Mouse (Mus musculus): ENCODE measurements around the gene Kyat3. TPM values are rescaled to one million over a fixed set of nuclear protein-coding genes. Genes with fewer than 3 reads are reported as not detected.
"Not testable (repeated sequence)": the region's sequence is repeated elsewhere in the genome, so short reads cannot be mapped to it uniquely, and the experiment has no call there.

Kyat3 gene
- 10 to 100 TPM; 23.8 to 27.9 TPM for total RNA-seq (2021)

DNA sequence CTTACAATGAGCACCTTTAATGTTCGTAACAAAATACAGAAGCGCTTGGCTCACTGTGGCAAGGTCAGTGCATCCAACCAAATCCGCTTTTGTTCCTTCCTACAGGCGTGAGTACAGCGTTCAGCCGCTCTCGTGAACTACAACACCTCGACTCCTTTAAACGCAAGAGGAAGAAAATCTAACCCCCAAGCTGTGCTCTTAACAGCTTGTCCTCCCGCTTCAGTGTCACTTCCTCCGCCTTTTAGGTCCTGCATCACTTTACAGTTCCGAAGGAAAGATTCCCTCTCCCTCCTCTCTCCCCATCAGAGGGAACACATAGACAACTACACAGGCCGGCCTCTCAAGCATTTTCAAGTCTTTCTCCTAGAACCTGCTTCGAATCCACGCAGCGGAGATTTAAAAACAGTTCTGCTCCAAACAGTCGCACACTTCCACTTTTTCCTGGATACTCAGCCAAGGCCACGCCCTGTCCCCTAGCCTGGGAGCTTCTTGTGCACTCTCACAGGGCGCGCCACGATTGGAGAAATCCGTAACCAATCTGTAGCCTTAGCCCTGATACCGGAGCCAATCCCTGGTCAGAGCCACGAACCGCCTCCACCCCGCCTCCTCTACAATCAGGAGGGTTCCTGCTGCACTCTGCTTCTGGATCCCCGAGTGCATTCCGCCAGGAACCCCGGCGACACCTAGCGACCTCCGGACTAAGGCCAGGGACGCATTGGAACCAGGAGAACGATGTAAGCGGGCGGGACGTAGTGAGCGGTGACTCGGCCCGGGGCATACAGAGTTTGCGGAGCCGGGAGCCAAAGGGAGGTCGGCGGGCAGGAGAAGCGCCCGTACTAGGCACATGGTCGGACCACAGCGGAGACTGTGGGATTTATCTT, at the start of gene Kyat3:
Gene Kyat3, plus strand, starts transcription at position 610 of the 881 bp plus-strand sequence.
- intact Hi-C loops (cut with DNase I): loop anchor here (2.0 to 10.0 kb wide), 4 partner anchors 60 to 406 kb away; partner anchors contain the start of gene Gbp3
- peak; percentile 90 to 91 for DNase-seq

DNA sequence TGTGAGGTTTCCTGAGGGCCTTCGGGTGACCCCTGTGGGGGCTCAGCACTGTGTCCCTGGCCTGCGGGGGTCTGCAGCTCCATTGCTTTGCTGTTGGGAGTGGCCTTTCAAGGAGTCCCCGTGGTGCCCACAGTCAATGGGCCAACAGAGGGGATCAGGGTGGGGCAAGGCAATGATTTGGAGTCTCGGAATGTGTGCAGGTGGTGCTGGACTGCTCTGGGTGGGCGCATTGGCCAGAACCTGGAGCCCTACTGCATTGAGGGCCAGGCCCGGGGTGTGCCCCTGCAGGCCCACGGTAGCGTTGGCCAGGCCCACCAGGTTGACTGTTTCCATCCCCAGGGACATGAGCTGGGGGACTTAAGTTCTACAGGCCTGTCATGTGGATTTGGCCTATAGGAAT, 36.1 kb upstream of the Kyat3 start:
- intact Hi-C loops (cut with DNase I): no loop called here

DNA sequence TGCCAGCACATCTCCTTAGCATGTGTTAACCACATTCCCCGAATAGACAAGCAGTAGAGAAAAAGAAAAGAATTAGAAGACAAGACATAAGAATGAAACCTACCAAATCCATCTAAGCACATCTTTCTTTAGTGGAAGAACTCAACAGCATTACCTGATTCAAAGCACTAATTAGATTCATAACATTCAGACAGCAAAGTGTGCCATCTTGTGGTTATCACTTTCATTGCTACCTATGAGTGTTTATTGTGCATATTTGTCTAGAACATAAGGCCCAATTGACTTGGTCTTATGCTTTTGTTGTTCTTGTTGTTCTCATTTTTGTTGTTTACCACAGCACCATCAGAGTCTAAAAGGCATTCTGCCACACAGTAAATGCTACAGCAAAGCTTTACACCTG, 26.2 kb upstream of the Kyat3 start:
- intact Hi-C loops (cut with DNase I): no loop called here
- no peak for DNase-seq

More for the DNA sequence above, 36.1 kb upstream of the Kyat3 start:
- DNase-seq: no peak

DNA sequence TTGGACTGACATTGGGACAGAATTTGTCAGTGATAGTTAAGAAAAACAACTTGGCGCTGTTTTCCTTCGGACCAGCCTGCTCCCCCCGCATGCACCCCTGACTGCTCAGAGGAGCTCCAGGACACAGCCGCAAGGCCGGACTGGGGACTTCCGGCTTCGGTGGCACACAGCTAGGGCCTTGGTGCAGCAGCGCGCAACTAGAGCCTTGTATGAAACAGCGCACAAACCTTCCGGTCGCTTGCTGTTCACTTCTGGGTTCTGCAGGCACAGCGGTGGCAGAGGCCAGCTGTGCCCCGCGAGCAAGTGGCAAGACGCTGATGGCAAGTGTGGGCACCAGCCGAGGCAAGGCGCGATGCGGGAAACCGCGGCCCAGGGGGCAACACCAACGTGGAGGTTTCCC, 12.9 kb upstream of the Kyat3 start:
- intact Hi-C loops (cut with DNase I): no loop called here
- DNase-seq: no peak

DNA sequence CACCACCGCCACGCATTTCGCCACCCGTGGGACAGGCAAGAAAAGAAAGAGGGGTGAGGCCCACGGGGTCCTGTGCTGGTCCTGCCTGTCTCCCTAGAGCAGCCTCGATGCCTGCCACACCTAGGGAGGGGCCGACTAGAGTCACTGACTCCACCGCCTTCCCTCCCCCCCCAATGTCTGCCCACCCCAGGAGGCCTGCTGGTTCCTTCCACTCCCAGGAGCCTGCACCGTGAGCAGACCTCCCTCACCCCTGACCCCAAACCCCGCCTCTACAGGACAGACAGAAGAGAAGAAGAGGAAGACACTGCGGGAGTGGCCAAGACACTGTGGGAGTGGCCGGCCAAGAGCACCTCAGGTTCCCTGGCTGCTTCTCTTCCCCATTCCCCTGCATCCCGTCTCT, 12.5 kb upstream of the Kyat3 start:
- DNase-seq: no peak

DNA sequence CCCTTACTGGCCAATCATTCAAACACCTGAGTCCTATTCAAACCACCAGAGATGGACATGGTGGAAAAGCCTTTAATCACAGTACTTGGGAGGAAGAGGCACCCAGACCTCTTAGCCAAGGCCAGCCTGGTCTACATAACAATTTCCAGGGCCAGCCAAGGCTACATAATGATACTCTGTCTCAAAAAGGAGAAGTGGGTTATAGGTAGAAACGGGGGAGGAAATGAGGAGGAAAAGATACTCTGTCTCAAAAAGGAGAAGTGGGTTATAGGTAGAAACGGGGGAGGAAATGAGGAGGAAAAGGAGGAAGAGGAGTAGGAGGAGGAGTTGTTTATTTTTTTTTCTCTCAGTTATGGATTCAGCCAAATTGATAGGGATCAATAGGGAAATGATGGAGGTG, 4.3 kb upstream of the Kyat3 start:
- no peak for DNase-seq
- intact Hi-C loops (cut with DNase I): no loop called here

More for the DNA sequence above, 12.5 kb upstream of the Kyat3 start:
- intact Hi-C loops (cut with DNase I): no loop called here

DNA sequence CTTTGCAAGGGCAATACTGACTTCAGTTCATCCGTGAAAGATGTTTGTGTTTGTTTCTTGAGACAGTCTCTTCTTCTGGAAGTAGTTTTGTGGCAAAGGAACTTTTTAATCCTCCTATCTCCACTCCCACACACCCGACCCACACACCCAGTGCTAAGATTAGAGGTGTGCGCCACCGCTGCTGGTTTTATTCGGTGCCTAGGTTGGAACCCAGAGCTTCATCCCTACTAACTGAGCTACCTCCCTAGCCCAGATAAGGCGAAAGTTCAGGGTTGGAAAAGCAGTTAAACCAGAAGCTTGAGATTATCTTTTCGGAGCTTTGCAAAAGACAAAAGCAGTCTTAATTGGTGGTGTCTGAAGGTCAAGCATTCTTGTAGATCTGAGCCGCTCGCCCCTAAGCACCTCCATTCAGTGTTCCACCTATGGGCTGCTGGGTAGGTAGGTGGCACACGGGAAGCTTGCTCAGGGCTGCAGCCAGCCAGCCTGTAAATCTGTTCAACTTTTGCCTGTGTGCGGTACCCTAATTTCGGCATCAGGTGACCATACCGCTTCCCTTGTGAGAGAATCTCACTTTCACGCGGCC, 647 bp downstream of the Kyat3 start:
- no peak for DNase-seq
- intact Hi-C loops (cut with DNase I): loop anchor here (2.0 to 10.0 kb wide), 4 partner anchors 61 to 407 kb away; partner anchors contain the start of gene Gbp3

DNA sequence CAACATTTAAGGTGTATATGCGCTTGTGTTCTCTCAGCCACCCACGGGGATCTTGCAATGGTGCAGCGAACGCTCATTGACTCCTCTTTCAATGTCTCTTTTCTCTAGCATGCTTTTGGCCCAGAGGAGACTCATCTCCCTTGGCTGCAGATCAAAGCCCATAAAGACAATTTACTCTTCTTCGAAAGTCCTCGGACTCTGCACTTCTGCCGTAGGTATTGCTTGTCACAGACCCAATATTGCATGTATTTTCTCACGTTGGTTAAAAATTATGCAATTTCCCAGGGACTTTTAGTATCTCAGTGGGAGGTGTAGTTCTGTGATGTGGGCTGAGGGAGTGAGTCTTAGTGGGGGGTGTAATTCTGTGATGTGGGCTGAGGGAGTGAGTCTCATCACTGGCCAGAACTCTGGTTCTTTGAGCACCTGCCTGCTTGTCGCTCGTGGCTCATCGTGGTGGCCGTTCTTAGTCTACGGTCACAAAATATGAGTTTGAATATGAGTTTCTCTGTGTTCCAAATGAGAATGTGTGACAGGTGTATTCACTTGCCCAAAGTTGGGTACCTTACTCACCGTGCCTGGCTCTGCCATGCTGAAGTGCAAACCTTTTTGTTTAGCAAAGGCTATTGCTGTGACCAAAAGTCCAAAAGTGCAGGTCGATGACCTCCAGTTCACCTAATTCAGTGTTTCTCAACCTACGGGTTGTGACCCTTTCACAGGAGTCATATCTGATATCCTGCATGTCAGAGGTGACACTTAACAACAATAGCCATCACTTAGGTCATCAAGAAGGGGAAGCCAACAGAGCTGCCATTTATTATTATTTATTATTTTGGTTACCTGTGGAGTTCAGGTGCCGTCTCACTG, 6.0 kb downstream of the Kyat3 start:
- DNase-seq: no peak
- intact Hi-C loops (cut with DNase I): loop anchor here (5.0 to 10.0 kb wide), 3 partner anchors 142 to 412 kb away; partner anchors contain the start of genes Gbp3 and Pkn2

DNA sequence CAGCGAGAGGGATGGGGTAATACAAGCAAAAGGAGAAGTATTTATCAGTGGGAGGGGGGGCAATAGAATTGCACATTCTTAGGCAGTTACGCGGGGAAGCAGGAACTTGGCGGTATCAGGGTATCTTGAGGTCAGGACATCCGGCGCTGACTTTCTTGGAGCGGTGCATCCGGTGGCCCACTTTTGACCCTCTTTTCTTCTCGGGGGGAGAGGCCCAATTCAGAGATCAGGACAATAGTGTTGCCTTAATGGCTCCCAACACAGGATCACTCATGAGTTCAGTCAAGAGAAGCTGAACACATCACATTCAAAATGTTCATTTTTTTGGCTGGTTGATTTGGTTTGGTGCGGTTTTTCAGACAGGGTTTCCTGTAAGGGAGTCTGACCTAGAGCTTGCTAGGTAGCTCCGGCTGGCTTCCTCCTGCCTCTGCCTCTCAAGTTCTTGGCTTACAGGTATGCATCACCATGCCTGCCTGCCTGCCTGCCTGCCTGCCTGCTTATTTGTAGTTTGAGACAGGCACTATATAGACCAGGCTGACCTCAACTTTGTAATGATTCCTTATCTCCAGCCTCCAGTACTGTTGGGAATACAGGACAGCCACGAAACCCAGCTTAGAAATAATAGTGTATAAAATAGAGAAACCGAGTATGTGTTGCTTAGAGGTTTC, 7.5 kb downstream of the Kyat3 start:
- not testable (repeated sequence) for DNase-seq
- intact Hi-C loops (cut with DNase I): loop anchor here (2.0 to 10.0 kb wide), 4 partner anchors 144 to 414 kb away; partner anchors contain the start of genes Gbp3 and Pkn2

DNA sequence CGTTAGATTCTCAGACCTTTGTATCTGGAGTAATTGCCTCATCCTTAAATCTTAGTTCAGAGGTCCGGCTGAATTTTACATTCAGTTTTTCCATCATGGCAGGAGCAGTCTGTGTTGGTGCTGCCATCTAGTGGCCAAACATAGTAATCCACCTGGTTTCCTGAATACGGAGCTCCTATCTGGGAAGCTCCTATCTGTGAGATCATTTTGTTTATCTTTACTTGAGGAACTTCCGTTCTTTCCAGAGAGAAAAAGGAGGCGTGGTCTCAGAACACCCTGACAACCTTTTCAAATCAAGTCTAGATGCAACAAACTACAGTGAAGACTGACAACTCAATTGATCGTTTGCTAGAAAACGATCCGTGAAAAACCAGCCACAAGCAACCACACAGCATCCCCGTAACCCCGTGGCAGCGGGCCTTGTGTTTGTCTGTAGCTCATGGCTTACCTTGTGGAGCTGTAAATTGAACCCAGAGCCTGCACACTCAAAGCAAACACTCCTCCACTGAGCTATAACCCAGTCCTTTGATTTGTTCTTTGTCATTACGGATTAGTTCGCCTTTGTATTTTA, 8.1 kb downstream of the Kyat3 start:
- peak; percentile 73 to 78 for DNase-seq
- intact Hi-C loops (cut with DNase I): loop anchor here (1.0 to 10.0 kb wide), 5 partner anchors 69 to 414 kb away; partner anchors contain the start of genes Gbp3 and Pkn2

DNA sequence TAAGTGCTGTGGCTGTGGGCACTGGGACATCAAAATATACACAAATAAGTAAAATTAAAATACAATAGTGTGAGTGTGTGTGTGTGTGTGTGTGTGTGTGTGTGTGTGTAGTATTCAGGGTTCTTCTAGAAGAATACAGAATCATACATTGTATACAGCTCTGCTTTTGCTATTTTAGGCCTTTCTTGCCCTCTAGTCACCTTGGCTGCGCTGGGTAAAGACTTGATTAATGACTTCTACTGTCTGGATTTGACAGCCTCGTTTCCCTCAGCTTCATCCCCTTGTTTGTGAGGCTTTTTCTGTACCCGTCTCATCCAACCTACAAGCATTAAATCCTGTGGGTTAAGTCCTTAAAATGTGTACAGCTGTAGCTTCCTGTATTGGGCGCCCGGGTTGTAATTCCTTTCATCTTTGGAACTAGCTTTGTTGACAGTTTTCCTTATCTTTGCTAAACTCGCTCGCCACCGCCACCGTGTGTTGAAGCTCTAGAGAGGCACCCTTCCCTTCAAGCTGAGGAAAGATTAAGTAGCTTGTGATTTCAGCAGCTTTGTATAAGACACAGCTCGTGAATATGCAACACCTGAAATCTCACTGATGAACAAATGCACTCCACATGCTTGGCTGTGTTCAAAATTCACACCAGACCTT, 9.6 kb downstream of the Kyat3 start:
- intact Hi-C loops (cut with DNase I): no loop called here
- peak; percentile 48 to 52 for DNase-seq

DNA sequence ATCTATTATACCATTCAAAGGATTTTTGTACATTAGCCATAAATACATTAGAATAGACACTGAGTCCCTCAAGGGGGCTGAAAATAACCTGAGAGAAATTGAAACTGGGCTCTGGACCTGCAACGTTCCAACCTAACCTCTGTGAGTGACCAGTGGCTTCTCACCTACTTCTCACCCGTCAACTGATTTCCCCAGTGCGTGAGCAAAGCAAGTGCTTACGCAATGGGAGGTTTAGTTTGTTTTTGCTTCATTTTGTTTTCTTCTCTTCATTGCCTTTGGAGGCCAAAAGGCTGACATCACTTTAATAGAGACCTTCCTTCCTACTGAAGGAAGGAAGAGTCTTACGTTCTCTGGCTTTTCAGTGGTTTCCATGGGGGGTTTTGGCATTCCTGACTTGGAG, 10.5 kb downstream of the Kyat3 start:
- intact Hi-C loops (cut with DNase I): no loop called here
- DNase-seq: no peak

DNA sequence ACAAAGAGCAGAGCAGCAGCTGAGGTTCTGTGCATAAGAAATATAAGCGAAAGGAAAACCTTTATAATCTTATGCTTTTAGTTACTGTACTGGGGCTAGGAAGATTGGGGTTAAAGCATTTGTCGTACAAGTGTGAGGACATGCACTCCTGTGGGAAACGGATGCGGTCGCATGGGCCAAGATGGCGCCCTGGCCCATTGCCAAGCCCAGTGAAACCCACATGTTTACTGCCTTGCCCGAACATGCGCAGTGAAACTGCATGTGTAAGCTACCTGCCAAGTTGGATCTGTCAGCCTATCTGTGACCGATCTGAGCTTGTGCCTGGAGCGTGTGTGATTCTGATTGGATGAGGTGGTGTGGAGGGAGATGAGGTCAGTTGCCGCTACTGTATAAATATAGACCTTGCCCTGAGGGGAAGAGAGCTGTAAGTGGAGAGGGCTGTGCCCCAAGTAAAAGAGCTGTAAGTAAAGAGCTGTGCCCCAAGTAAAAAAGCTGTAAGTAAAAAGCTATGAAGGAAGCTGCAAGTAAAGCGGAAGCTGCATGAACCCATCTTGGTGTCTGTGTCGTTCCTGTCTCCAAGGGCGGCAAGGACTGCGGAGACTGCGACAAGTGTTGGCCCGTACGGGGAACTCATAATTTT, 11.7 kb downstream of the Kyat3 start:
- intact Hi-C loops (cut with DNase I); DNase-seq: not testable (repeated sequence)

DNA sequence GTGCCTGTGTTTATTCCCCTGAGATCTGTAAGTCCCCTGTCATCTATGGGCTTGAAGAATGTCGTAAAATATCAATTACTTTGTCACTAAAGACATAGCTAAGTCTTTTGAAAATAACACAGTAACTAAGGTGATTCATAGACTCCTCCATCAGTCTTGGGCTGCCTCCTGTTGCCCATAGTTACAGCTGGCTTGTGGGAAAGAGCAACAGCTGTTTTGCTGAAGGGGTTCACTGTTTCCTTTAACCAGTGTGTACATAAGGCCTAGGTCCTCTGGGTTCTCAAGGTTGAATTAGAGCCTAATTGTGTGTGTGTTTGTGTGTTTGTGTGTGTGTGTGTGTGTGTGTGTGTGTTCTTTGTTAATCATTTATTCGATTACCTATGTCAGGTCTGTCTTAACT, 24.6 kb downstream of the Kyat3 start:
- intact Hi-C loops (cut with DNase I): no loop called here

DNA sequence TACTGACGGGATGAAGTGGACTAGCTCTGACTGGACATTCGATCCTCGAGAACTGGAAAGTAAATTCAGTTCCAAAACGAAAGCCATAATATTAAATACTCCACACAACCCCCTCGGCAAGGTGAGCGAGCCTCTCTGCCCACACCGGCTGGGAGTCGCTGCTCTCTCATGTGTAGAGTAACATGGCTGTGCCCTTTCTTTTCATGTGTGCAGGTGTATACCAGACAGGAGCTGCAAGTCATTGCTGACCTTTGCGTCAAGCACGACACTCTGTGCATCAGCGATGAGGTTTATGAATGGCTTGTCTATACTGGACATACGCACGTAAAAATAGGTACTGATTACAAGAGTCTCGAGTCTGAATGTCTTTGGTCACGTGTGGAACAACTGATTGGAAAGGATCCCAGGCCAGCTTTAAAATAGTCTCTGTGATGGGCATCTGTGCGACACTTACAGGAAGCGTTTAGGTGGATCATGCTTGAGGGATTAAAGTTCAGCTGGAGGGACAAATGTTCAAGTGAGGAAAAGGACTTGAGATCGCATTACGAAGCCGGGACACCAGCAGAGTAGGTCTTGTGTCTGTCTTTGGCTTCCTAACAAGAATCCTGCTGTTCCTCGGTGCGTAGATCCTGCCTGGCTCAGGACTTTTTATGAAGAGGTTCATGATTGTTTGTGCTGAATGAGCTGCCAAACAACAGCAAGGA, 25.3 kb downstream of the Kyat3 start:
- intact Hi-C loops (cut with DNase I): no loop called here

More for the DNA sequence above, 24.6 kb downstream of the Kyat3 start:
- no peak for DNase-seq

DNA sequence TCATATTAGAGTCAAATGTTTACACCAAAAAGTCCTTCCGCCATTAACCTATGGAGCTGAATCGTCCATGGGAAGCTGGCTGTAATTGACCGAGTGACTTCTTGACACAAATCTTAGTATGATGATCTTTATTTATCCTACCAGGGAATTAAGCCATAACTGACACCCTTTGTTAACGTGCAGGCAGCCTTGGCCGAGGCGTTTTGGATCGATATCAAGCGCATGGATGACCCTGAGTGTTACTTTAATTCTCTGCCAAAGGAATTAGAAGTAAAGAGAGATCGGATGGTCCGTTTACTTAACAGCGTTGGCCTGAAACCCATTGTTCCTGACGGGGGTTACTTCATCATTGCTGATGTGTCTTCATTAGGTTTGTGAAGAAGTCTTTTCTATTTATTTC, 33.4 kb downstream of the Kyat3 start:
- intact Hi-C loops (cut with DNase I): no loop called here

More for the DNA sequence above, 25.3 kb downstream of the Kyat3 start:
- DNase-seq: no peak

DNA sequence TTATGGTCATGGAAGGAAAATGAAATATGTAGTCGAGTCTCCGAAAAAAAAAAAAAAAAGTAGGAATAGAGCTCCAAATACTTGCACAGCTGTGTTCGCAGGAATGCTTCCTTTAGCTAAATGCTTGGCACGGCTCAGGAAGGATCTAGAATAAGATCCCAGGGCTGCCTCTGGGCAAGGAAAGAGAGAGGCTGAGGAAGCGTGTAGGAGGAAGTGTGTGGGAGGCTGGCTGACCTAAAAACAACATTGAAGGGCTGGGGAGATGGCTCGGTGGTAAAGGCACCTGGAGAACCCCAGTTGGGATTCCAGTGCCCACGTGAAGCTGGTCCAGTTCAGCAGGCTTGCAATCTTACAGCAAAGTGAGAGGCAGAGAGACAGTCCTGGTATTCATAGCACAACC, 40.0 kb downstream of the Kyat3 start:
- DNase-seq: no peak
- intact Hi-C loops (cut with DNase I): no loop called here

More for the DNA sequence above, 33.4 kb downstream of the Kyat3 start:
- no peak for DNase-seq
